Mouse (Mus musculus) E14TG2a.4 (cell line): Measurements from ENCODE around the gene Ift88.

Experiments used
- H3K27me3 ChIP-seq: 2 replicates; pipeline ENCODE4 v1.6.1; 2014; ENCODE audit warnings: low read length, control low read depth; ENCODE audit not compliant: insufficient read depth
- H3K36me3 ChIP-seq: 2 replicates; pipeline ENCODE4 v1.6.1; 2014; ENCODE audit warnings: low read length, control low read depth; ENCODE audit not compliant: insufficient read depth
- H3K4me1 ChIP-seq: replicated peaks from 2 replicates; pipeline ENCODE4 v1.6.1; 2014; ENCODE audit warnings: low read depth, low read length, control low read depth
- H3K4me3 ChIP-seq: replicated peaks from 2 replicates; pipeline ENCODE4 v1.5.1; 2014; ENCODE audit warnings: mild to moderate bottlenecking, low read length
- H3K9me3 ChIP-seq: 2 replicates; pipeline ENCODE4 v1.6.1; 2014; ENCODE audit warnings: low read length, control low read depth
- CTCF ChIP-seq: conservative IDR thresholded peaks from 2 replicates; pipeline ENCODE4 v1.5.1; 2014; ENCODE audit warnings: low read length
- NANOG ChIP-seq: IDR thresholded peaks from 2 replicates; pipeline ENCODE4 v1.6.1; 2014; ENCODE audit warnings: borderline replicate concordance, low read length, mixed read lengths
- POU5F1 ChIP-seq: IDR thresholded peaks from 2 replicates; pipeline ENCODE4 v1.6.1; 2014; ENCODE audit warnings: low read length, borderline replicate concordance

Gene Ift88

GRCm38 (mm10) chr14:57482262-57482661 lies 58.4 kb downstream of the Ift88 start:
- Histone ChIP-seq H3K36me3 (no peaks in the 10 kb centered on the region), H3K4me1 (no peaks in the 10 kb centered on the region), H3K4me3 (no peak overlapping the region), H3K27me3 (no peaks in the 10 kb centered on the region), H3K9me3 (no peaks in the 10 kb centered on the region)
- TF ChIP-seq NANOG: no peak
- TF ChIP-seq POU5F1: no peak
- no peak for TF ChIP-seq CTCF

GRCm38 (mm10) chr14:57484183-57484582 lies 60.3 kb downstream of the Ift88 start:
- TF ChIP-seq CTCF: no peak
- no peak for TF ChIP-seq POU5F1
- no peak for TF ChIP-seq NANOG
- Histone ChIP-seq H3K4me1 (no peaks in the 10 kb centered on the region), H3K27me3 (no peaks in the 10 kb centered on the region), H3K36me3 (no peaks in the 10 kb centered on the region), H3K4me3 (no peak overlapping the region), H3K9me3 (no peaks in the 10 kb centered on the region)

- Histone ChIP-seq H3K9me3 (no peaks in the 10 kb centered on the region), H3K4me3 (no peak overlapping the region)
- TF ChIP-seq CTCF (no peak), POU5F1 (no peak), NANOG (no peak)
Measured at GRCm38 (mm10) chr14:57489696-57490095, 65.8 kb downstream of the Ift88 start.

GRCm38 (mm10) chr14:57493840-57494239 lies 70.0 kb downstream of the Ift88 start:
- no peak overlapping the region for H3K4me3 ChIP-seq

More at GRCm38 (mm10) chr14:57489696-57490095, 65.8 kb downstream of the Ift88 start:
- H3K27me3 ChIP-seq: no peaks in the 10 kb centered on the region
- H3K4me1 ChIP-seq: 0 out of 2 replicates have a peak, but pooled peaks cover 3% of the 10 kb centered on the region
- no peaks in the 10 kb centered on the region for H3K36me3 ChIP-seq

GRCm38 (mm10) chr14:57503729-57504128 lies 79.9 kb downstream of the Ift88 start:
- Histone ChIP-seq H3K27me3 (no peaks in the 10 kb centered on the region), H3K36me3 (no peaks in the 10 kb centered on the region), H3K4me3 (no peak overlapping the region), H3K4me1 (peaks cover 7% of the 10 kb centered on the region; the same call in 1 of the 2 replicates), H3K9me3 (no peaks in the 10 kb centered on the region)
- TF ChIP-seq CTCF (no peak), POU5F1 (no peak), NANOG (no peak)

More at GRCm38 (mm10) chr14:57493840-57494239, 70.0 kb downstream of the Ift88 start:
- H3K4me1 ChIP-seq: 0 out of 2 replicates have a peak, but pooled peaks cover 3% of the 10 kb centered on the region
- TF ChIP-seq POU5F1 (no peak), NANOG (no peak), CTCF (no peak)
- no peaks in the 10 kb centered on the region for H3K9me3 ChIP-seq
- no peaks in the 10 kb centered on the region for H3K36me3 ChIP-seq
- no peaks in the 10 kb centered on the region for H3K27me3 ChIP-seq

- TF ChIP-seq CTCF (no peak), POU5F1 (no peak), NANOG (no peak)
- Histone ChIP-seq H3K4me3 (no peak overlapping the region), H3K4me1 (0 out of 2 replicates have a peak, but pooled peaks cover 11% of the 10 kb centered on the region), H3K36me3 (no peaks in the 10 kb centered on the region), H3K27me3 (no peaks in the 10 kb centered on the region), H3K9me3 (no peaks in the 10 kb centered on the region)
Measured at GRCm38 (mm10) chr14:57509554-57509953, 85.7 kb downstream of the Ift88 start.

- Histone ChIP-seq H3K4me3 (no peak overlapping the region), H3K36me3 (peaks cover 1% of the 10 kb centered on the region; the same call in 1 of the 2 replicates), H3K4me1 (peaks cover 25% of the 10 kb centered on the region), H3K9me3 (no peaks in the 10 kb centered on the region), H3K27me3 (no peaks in the 10 kb centered on the region)
- no peak for TF ChIP-seq CTCF
- TF ChIP-seq POU5F1: no peak
- TF ChIP-seq NANOG: no peak
Measured at GRCm38 (mm10) chr14:57515156-57515762, 91.4 kb downstream of the Ift88 start.

GRCm38 (mm10) chr14:57517001-57517400 lies 93.1 kb downstream of the Ift88 start:
- Histone ChIP-seq H3K27me3 (no peaks in the 10 kb centered on the region), H3K9me3 (no peaks in the 10 kb centered on the region), H3K4me3 (no peak overlapping the region), H3K36me3 (peaks cover 17% of the 10 kb centered on the region), H3K4me1 (peaks cover 31% of the 10 kb centered on the region)
- no peak for TF ChIP-seq CTCF
- TF ChIP-seq POU5F1: no peak
- TF ChIP-seq NANOG: no peak
